Mouse (Mus musculus) mesoderm, embryonic 11.5 days (tissue): ENCODE measurements around the gene Ppan.

Source experiments
- DNase-seq: peaks from one replicate; pipeline ENCODE4 v3.0.0-alpha.2; 2012; ENCODE audit warnings: low read depth, low spot score

Ppan gene

DNA sequence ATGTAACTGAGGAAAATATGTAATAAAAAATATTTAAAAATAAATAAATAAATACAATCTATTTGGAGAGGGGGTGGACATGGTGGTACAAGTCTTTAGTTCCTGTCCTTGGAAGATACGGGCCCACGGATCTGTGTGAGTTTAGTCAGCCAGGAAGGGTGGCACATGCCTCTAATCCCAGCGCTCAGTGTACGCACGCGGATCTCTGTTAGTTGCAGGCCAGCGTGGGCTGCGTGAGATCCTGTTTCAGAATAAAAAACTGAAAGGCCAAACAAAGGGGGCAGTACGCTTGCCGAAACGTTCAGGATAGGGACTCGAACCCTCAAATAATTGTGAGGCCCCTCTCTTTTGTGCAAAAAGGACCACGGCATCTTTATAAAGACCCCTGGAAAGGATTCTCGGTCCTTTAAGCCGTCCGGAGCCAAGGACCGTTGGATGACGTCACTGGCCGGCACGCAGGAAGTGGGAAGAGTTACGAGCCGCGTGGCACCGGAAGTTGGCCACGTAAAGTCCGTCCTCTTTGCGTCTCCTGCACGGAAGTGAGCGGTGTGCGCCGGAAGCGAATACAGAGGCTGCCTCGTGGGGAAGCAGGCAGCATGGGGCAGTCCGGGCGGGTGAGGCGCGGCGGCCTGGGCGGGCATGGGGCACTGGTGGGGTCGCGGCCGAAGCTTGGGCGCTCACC, at the start of gene Ppan:
TSS of gene Ppan (plus strand) at position 472 of the 682 bp plus-strand sequence.
- peak; percentile 97 for DNase-seq

DNA sequence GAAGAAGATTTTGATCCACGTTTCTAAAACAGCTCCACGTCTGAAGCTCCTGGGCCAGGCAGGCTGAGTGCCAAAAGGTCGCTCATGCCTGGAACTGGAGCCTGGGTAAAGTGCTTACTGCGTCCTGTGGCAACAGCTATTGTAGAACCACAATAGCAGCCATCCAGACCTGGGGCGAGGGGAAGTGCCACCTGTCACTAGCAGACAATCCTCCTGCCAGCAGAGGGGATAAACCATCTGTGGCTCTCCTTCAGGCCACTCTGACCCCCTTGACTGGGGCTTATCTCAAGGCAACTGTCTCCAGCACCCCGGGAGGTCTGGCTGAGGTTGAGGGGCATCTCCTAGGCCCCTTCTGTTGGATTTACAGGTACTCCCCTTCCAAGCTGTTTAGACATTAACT, 49.0 kb upstream of the Ppan start:
- DNase-seq = no peak

DNA sequence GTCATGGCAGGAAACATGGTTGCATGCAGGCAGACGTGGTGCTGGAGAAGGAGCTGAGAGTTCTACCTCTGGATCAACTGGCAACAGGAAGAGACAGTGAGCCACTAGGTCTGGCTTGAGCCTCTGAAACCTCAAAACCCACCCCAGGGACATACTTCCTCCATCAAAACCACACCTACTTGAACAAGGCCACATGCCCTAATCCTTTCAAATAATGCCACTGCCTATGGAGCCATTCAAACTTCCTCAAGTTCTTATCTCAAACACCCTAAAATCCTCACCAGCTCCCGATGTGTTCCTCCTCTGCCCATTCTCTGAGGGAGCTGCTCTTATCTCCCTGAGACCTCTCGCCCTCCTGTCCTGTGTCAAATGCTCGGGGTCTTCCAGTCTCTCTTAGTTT, 45.8 kb upstream of the Ppan start:
- DNase-seq = no peak

DNA sequence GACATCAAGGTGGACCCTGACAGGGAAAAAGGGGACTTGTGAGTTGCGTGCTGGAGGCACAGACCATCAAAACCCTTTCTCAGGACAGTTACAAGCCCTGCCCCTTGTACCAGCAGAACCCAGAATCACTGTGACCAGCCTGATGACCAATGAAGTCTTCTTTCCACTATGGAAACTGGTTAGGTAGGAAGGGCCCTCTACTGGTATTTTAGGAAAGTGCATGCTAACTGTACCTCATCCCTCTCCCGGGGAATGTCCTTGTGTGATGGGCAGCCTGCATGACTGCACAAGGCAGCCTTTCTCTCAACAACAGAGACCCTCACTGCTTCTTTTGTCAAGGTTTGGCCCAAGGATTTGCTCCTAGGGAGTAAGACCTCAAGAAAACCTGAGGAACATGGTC, 45.3 kb upstream of the Ppan start:
- peak; percentile 47 for DNase-seq

DNA sequence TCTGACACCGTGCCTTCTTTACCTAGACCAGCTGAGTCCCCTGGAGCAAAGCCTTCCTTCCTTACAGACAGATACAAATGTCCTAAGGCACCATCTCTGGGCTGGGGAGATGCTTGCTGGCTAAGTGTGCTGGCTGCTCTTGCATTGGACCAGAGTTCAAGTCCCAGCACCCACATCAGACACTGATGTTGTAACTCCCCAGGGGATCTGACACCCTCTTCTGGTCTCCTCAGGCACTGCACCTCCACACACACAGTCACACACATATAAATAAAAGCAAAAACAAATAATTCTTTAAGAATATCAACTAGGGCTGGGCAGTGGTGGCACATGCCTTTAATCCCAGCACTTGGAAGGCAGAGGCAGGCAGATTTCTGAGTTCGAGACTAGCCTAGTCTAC, 37.8 kb upstream of the Ppan start:
- no peak for DNase-seq

DNA sequence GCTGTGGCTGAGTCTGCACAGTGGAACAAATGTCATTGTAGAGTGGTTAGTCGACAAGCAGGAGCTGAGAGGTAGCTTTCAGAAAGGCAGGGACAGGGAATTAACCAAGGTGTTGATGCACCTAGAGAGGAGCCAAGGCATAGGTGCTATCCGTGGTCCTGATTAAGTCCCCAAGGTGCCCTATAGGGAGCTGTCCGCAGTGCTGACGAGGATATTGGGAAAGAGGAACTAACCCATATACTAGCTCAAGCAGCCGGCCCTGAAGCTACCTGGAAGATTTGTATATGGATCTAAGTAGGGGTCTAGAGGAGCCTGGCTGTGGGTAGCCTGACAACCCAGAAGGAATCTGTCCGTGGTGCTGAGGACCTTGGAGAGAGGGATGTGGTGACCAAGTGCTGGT, 30.8 kb upstream of the Ppan start:
- peak; percentile 83 for DNase-seq

DNA sequence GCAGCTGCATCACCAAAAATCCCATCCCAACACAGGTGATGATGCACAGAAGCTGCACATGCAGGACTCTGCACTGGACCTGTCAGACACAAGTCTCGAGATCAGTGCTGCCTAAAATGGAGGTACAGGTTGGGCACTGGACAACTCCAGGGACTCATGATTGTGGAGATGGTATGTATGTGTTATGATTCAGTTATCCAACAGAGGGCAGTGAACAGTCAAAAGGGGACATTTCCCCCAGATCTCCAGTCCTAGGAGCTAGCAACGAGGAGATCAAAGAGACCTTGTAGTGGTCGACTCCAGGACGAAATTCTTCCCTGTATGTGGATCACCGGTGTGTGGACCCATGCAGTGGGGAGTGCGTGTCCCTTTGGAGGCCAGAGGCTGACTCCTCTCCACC, 28.0 kb upstream of the Ppan start:
- no peak for DNase-seq

DNA sequence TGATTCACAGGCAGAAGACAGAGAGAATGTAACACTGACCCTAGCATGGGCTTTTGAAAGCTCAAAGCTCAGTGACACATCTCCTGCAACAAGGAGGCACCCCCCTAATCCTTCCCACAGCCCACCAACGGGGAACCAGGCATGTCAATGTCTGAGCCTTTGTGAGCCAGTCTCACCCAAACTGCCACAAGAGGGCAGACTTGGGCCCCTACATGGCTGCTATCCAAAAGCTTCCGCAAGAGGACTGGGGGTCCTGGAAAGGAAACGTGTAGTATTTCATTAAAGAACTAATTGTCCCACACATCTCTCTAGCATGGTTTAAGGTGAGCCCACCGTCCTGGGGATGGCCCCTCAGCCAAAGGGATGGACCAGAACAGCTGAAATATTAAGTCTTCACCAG, 26.2 kb upstream of the Ppan start:
- peak; percentile 62 for DNase-seq

DNA sequence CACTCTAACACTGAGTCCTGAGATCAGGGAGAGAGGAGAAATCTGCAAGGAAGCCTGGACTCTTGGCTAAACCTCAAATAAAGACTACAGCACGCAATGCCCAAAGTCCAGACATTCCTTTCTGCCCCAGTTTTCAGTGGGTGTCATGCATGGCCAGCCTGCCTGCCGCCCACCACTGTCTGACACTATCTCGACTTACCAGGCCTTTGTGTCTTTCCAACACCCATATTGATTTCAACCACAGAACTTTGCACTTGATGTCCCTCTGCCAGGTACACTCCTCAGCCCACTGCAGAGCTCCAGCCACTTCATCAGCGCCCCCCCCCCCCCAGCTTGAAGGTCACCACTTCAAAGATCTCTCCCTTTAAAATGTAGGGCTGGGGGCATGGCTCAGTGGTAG, 25.8 kb upstream of the Ppan start:
- DNase-seq = no peak

DNA sequence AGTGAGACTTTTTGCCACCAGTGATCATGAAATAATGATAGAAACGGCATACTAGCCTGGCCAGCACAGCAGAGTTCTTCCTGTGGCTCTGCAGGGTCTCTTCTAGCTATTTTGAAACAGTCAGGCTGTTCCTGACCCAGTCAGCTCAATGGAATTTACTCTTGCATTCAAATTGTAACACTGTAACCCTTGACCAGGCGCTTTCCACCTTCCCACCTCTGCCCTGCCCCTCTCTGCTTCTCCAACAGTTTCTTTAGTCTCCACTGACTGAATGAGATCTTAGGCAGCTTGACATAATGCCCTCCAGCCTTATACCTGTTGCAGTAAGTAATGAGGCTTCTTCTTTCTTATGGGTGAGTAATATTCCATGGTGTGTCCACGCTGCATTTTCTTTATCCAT, 21.1 kb upstream of the Ppan start:
- DNase-seq = no peak

DNA sequence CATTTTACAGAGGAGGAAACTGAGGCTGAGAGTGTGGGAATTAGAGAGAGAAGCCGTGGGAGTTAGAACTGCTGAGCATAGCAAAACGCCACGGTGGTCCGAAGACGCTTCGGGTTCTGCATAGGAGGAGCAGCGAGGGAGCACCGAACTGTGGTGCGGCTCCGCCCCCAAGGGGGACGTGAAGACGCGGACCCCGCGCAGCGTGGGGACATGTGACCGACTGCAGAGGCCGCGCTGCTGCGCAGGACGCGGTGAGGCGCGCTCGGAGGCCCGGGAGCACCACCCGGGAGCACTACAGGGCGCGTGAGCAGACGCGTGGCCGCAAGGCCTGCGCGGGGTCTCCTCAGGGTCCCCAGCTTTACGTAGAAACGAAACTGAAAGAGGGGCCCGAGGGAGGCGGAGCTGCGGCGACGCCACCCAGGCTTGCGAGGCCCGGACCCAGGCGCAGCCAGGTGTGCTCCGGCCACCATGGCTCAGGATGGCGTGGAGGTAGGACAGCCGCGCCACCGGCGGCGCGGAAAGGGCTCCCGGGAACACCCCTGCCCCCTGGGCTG, 19.4 kb upstream of the Ppan start, which contains the start of gene A230050P20Rik:
TSS of gene A230050P20Rik (plus strand) at position 195 of the 554 bp plus-strand sequence.
- DNase-seq = peak; percentile 34

DNA sequence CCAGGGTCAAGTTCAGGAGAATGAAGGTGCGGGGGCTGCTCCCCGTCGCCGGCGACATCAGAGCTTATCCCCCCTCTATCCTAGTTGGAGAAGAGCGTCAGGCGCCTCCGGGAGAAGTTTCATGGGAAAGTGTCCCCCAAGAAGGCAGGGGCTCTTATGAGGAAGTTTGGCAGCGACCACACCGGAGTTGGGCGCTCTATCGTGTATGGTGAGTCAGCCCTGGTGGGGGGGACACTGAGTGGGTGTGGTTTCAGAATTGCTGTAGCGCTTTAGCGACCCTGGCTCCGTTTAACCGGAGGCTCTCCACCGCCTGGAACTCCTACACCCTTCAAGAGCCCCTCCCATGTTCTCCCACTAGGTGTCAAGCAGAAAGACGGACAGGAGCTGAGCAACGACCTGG, 18.7 kb upstream of the Ppan start:
- DNase-seq = no peak

DNA sequence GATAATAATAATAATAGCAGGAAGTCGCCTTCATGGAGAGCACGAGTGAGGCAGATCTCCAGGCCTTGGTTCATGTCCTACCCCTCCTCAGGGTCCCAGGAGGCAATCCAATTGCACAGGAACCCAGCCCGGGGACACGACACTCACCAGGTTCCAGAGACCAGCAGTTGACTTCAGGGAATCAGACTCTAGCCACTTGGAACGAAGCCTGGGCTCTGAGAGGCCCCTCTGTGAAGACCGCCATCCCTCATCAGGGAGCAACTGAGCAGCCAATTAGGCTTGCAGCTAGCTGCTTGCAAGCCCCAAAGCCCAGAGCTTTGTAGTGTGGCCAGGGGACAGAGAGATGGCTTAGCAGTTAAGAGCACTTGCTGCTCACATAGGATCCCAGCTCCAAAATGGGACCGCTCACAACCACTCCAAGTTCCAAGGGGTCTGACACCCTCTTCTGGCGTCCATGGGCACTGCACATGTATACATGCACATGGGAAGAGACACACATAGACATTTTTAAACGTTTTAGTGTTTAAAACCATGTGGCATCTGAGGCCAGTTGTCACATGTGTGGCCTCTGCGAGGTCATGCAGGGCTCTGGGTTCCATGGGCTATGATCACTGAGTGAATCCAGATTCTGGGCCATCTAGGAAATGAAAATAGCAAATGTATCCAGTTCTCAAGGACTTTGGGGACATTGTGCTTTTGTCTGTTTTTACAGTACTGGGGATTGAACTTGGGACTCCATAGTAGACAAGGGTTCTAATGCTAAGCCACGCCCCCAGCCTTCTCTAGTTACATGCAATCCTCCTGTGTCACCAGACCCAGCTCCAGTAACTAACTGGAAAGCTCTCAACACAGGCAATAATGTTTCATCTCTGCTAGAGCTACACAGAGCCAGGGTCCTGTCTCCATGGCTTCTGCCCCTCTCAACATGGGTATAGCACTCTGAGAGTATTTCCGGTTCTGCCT, 17.5 kb upstream of the Ppan start:
- DNase-seq = no peak

DNA sequence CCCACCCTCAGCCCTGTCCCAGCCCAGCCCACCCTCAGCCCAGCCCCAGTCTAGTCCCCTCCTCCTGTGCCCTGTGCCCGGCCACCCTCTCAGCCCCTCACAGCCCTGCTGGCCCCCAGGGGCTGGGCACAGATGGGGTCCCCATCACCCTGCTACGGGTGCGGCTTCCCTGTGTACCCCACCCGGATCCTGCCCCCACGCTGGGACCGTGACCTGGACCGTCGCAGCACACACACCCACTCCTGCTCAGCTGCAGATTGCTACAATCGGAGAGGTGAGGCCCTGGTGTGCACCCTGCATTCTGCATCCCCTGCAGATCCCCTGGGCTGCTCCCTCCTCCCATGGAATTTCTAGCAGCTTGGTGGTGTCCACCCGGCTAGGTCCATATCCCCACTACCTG, 15.0 kb upstream of the Ppan start:
- DNase-seq = no peak

DNA sequence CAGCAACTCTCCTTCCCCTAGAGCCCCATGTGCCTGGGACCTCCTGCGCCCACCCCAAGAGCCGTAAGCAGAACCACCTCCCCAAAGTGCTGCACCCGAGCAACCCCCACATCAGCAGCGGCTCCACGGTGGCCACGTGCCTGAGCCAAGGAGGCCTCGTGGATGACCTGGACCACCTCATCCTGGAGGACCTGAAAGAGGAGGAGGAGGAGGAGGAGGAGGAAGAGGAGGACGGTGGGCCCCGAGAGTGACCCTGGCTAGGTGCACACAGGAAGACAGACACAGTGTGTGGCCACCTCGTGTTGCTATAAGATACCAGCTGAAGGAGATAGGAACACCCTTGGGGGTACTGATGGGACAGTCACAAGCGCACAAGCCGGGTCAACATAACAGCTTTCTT, 14.5 kb upstream of the Ppan start:
- DNase-seq = no peak

DNA sequence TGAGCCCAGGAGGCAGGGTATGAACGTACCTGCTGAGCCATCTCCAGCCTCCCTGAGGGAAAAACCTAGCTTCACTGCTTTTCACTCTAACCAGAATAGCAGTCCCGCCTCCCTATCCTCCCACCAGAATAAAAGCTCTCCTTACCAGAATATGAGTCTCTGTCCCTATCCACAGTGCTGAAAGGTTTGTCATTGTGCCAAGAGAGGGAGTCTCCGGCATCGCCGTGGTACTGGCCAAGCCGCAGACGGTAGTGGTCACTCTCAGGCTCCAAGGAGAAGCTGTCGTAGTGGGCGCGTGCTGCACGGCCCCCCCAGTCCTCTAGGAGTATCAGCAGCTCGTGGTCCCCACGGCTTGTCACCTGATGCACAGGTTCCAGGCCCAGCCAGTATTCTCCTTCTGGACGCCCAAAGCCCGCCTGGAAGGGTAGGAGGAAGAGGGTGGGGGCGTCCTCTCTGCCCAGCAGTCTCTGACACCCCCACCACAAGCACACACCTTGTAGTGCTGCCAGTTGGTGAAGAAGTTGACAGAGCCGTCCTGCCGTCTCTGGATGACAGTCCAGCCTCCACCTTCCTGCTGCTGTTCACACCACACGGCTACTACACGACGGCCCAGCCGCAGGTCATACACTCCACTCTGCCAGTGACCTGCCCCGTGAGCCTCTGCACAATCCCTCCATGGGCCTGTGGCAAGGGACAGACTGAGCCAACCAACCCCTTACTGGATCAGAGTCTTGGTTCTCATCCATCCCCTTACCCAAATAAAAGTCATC, 12.8 kb upstream of the Ppan start:
- no peak for DNase-seq

DNA sequence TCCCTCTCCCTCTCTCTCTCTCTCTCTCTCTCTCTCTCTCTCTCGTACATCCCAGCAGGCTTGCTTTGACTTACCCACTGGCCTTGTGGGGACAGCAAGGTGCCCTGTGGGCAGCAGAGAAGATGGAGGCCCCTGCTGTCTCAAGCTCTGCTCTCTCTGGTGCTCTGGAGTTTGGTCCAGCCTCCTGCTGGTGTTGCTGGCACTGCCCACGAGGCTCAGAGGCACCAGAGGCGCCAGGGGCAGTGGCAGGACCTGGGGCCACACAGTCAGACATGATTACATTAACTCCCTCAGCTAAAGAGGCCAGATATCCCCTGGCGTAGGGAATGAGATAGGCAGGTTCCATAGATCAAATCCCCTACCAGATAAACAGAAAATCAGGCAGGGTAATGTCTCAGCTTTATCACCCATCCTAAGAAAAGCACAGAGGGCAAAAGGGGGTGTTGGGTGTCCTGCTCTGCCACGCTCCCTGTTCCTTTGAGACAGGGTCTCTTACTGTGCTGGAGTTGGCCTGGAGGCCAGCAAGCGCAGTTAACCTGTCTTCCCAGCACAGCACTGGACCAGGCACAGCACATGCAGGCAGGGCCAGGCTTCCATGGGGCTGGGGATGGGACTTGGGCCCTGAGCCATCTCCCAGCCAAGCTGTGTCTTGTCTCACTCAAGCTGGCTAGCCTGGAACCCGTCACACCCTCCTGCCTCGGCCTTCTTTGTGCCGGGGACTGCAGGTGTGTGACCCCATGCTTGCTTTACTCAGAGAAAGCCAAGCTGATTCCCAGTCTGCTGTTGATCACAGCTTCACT, 11.5 kb upstream of the Ppan start:
- DNase-seq = no peak

DNA sequence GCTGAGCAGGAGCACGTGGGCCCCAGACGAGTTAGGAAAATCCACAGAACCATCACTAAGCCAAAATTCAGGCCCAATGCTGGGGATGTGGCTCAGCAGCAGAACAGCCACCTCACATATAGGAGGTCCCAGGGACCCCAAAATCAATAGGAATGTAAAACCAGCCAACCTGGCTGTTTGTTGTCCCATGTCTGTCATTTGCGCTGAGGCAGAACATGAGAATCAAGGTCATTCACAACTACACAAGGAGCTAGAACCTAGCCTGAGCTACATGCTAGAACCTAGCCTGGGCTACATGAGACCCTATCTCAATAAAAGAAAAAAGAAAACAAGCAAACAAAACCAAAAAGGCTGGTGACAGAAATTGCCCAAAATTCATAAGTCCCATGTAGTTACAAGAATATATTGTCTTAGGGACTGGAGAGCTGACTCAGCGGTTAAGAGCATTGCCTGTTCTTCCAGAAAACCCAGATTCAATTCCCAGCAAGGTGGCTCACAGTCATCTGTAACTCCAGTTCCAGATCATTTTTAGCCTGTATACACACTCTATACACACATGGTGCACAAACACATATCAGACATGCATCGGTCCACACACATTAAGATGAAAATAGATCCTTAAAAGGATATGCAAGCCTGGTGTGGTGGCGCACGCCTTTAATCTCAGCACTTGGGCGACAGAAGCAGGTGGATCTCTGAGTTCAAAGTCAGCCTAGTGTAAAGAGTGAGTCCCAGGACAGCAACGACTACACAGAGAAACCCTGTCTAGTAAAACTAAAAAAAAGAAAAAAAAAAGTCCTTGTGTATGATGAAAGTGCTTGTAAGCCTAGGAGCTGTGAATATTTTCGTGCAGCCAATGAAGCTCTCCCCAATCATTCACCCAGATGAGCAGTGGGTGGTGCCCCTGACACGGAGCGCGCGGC, 10.6 kb upstream of the Ppan start:
- no peak for DNase-seq

DNA sequence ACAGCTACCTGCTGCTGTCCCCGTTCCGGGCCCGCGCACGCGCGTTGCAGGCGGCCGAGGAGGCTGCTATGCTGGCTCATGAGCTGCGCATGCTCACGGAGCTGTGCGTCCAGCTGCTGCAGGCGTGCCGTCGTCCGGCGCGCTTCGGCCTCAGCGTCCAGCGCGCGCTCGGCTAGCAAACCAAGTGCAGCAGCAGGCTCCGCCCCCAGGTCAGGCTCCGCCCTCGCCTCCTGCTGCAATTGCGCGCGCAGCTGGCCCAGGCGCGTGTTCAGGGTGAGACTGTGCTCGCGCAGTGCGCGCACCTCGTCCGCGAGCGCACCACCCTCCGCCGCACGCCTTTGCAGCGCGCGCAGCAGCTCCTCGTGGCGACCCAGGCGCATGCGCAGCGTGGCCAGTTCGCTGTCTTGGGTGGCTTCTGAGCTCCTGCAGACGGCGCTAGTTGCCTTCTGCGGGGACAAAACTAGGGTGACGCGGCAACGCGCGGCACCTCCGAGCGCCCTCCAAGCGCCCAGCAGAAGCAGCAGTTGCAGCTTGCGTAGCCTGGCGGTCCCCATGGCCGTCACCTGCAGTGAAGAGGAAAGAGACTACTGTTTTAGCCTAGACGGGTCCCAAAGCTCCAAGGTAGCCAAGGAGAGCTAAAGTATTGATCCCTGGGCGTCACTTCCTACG, 9.8 kb upstream of the Ppan start:
- peak; percentile 100 for DNase-seq
